Mouse (Mus musculus): ENCODE data around the gene Sox5.

DNA sequence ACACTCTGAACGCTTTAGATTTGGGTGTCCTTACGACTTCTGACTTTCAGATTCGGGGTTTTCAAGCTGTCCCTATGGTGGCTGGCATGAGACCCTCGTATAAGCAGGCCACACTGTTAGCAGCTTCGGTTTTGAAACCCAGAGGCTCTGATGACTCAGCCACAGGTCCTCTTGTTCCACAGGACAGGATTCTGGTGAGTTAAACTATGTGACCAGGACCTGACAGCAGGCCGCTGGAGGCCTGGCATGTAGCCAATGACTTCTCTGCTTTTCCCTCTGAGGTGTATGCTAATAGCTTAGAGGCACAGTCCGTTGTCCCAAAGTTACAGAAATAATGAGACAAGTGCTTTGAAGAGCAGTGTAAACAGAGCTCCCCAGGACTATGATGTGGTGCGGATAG, 268.0 kb downstream of the Sox5 start:
- no peak for TF ChIP-seq CTCF (IDR thresholded peaks at IDR 0.05; ENCODE audit: low read depth)
- no peak for TF ChIP-seq EP300 (IDR thresholded peaks at IDR 0.05; ENCODE audit: low read depth)

All from heart, postnatal 0 days (tissue).